Mouse (Mus musculus) embryonic facial prominence, embryonic 12.5 days (tissue): ENCODE results near the gene Slc4a11. TPM values are rescaled to one million over a fixed set of nuclear protein-coding genes. Genes with fewer than 3 reads are reported as not detected.
"Not testable (repeated sequence)": the region's sequence is repeated elsewhere in the genome, so short reads cannot be mapped to it uniquely, and the experiment has no call there.

Experiments
- ATAC-seq: fragments of 200-750 bp; cut with Nextera tagmentation; 2 replicates; pipeline ENCODE4 v1.8.0; 2017; ENCODE audit not compliant: insufficient number of reproducible peaks, insufficient read depth, low FRiP score, low TSS enrichment
- H3K27ac ChIP-seq: fragments of 300-500 bp; sonication (generic); 2 replicates; pipeline ENCODE4 v1.5.1; 2016; ENCODE audit warnings: mild to moderate bottlenecking
- H3K27me3 ChIP-seq: fragments of 300-500 bp; sonication (generic); 2 replicates; pipeline ENCODE4 v1.6.1; 2016; ENCODE audit warnings: mild to moderate bottlenecking, moderate library complexity
- H3K36me3 ChIP-seq: fragments of 300-500 bp; sonication (generic); 2 replicates; pipeline ENCODE4 v1.6.1; 2016; ENCODE audit warnings: mild to moderate bottlenecking
- H3K4me1 ChIP-seq: fragments of 300-500 bp; sonication (generic); 2 replicates; pipeline ENCODE4 v1.6.1; 2016
- H3K4me2 ChIP-seq: fragments of 300-500 bp; sonication (generic); replicated peaks from 2 replicates; pipeline ENCODE4 v1.6.1; 2016; ENCODE audit warnings: mild to moderate bottlenecking, moderate library complexity
- H3K4me3 ChIP-seq: fragments of 300-500 bp; sonication (generic); 2 replicates; pipeline ENCODE4 v1.5.1; 2016; ENCODE audit warnings: mild to moderate bottlenecking
- H3K9ac ChIP-seq: fragments of 300-500 bp; sonication (generic); 2 replicates; pipeline ENCODE4 v1.6.1; 2016; ENCODE audit warnings: mild to moderate bottlenecking, moderate library complexity
- H3K9me3 ChIP-seq: fragments of 300-500 bp; sonication (generic); 2 replicates; pipeline ENCODE4 v1.6.1; 2016; ENCODE audit warnings: mild to moderate bottlenecking, moderate library complexity
- WGBS: fragments of 180-500 bp; shearing (Covaris S2); methylation state at CpG from one replicate; pipeline ENCODE4 v1.1.7; 2016; 5-methylcytosine and 5-hydroxymethylcytosine counted together
- polyA plus RNA-seq: library from polyadenylated mRNA; unstranded; fragments of >200 nt; fragmentation: Nextera tagmentation; extraction: Ambion mirVana; gene quantifications from 2 replicates; pipeline ENCODE4 v1.2.1, GENCODE M21; 2016

Gene Slc4a11
- polyA plus RNA-seq, 1 experiment from 2014 or later = 2.0 TPM

DNA sequence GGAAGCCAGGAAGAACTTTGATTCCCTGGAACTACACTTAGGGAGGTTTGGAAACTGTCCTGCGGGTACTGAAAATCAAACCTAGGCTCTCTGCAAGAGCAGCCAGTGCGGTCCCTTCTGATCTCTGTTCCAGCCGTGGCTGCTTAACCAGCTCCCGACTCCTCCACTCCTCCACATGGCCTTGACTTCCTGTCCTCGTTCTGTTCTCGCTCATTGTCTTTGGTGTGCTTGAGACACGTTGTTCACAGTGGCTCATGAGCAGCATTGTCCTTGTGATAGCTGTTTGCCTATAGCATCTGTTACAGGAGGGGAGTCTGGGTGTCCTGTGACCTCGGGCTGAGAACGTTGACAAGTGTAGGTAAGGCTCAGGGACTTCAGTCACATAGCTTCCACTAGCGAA, 20.1 kb downstream of the Slc4a11 start:
- ATAC-seq = no peak
- Histone ChIP-seq H3K27me3 (no peaks in the 10 kb centered on the region), H3K36me3 (peaks cover 94% of the 10 kb centered on the region), H3K4me2 (no peak overlapping the region), H3K9ac (no peak overlapping the region), H3K27ac (no peak overlapping the region), H3K9me3 (no peaks in the 10 kb centered on the region), H3K4me3 (no peak overlapping the region), H3K4me1 (no peaks in the 10 kb centered on the region)
- 88% methylated on average over 10 of the region's 10 CpGs for WGBS

DNA sequence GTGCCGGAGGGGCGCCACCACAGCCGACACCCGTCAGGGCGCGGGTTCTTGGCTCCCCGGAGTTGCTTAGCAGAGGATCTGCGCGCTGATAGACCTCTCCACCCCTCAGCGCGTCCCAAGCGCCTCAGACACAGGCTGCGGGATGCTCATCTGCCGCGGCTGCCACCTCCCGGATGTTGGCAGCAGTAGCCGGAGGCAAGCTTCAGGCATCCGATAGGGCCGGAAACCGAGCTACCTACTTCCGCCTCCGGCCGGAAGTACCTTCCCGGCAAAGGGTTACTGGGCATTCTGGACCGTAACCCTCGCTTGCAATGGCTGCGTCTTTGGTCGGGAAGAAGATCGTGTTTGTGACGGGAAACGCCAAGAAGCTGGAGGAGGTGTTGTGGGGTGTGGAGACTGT, 29.8 kb downstream of the Slc4a11 start, which contains the start of gene Itpa:
Itpa (plus strand) TSS at position 52 of the 400 bp plus-strand sequence.
- Histone ChIP-seq H3K27ac (peak within 1 kb of the TSS; percentile 86), H3K4me3 (peak within 1 kb of the TSS; percentile 69), H3K9ac (peak within 1 kb of the TSS; percentile 78), H3K4me1 (peaks cover 23% of the 10 kb centered on the region), H3K27me3 (no peaks in the 10 kb centered on the region), H3K9me3 (no peaks in the 10 kb centered on the region), H3K4me2 (peak within 1 kb of the TSS; percentile 89), H3K36me3 (peaks cover 15% of the 10 kb centered on the region)
- ATAC-seq = peak; percentile 16; the same call in 1 of the 2 replicates
- WGBS = under 1% methylated on average over 31 of the region's 31 CpGs

DNA sequence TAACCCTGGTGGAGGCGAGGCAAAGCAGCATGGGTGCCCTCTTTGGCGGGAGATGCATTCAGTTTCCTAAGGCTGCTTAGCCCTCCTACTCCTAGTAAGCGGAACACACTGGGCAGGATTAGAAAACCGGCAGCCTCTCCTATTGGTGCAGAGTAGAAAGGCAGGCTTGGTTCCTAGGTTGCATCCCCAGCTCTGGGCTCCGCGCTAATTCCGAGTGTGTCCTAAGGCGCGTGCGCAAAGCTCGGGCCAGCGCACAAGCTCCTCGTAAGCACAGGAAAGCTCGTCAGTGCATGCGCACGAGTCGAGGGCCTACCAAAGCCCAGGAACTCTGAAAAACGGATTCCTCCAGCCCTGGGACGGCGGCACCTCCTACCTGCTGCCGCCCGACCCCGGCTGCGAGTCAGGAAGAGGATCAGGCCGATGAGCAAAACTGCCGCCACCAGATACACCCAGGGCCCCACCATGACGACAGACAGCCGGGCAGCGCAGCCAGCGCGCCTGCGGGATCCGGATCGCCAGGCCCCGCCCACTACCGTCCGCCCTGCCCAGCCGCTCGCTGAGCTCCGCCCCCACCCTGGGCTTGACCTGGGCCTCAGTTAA, 33.1 kb downstream of the Slc4a11 start, which contains the start of gene Ddrgk1:
Ddrgk1 (minus strand) TSS at position 558 of the 600 bp plus-strand sequence.
- Histone ChIP-seq H3K9ac (peak within 1 kb of the TSS; percentile 78), H3K27ac (peak within 1 kb of the TSS; percentile 98), H3K4me2 (peak within 1 kb of the TSS; percentile 77), H3K9me3 (no peaks in the 10 kb centered on the region), H3K4me3 (peak within 1 kb of the TSS; percentile 62), H3K36me3 (peaks cover 26% of the 10 kb centered on the region), H3K27me3 (no peaks in the 10 kb centered on the region), H3K4me1 (peaks cover 20% of the 10 kb centered on the region)
- ATAC-seq = peak; percentile 97
- under 1% methylated on average over 40 of the region's 40 CpGs for WGBS

DNA sequence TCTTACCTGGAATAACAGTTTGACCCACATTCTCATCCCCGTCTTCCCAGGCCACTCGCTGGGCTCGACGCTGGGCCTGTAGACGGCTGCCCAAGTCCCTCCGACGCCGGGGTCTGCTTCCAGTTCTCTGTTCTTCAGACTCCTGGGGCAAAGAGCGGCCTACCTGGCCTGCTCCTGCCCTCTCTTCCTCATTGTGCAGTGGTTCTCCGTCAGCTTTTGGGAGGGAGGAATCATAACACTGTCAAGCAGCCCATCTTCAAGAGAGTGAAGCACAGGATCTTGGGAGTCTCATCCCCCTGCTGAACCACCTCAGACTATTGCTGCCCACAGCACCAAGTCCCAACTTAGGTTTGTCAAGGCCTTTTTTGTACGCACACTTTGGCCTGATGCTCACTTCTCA, 34.0 kb downstream of the Slc4a11 start:
- H3K4me3 ChIP-seq = peak overlapping the region; percentile 62
- peaks cover 15% of the 10 kb centered on the region for H3K4me1 ChIP-seq
- peaks cover 34% of the 10 kb centered on the region for H3K36me3 ChIP-seq
- peak overlapping the region; percentile 78 for H3K9ac ChIP-seq
- no peak overlapping the region for H3K27ac ChIP-seq
- ATAC-seq = no peak
- H3K9me3 ChIP-seq = no peaks in the 10 kb centered on the region
- H3K27me3 ChIP-seq = no peaks in the 10 kb centered on the region
- H3K4me2 ChIP-seq = peak overlapping the region; percentile 77
- WGBS = 91% methylated on average over 11 of the region's 11 CpGs

DNA sequence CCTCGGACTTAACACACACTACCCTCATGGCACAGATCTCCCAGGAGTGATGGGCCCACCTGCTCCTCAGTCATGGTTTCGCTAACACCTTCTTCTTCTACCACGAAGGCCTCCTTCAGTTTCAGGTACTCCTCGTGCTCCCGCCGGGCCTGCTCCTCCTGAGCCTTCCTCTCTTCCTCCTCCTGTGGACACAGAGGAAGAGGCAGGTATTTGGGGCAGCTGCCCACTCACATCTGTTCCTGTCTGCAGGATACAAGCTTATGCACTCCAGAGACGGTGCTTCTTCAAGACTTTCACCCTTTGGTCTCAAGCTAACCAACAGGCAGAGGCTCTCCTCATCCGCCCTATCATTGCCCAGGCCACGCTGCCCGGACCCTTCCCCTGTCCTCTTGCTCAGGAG, 38.8 kb downstream of the Slc4a11 start:
- ATAC-seq = no peak
- H3K27ac ChIP-seq = no peak overlapping the region
- H3K9me3 ChIP-seq = no peaks in the 10 kb centered on the region
- H3K4me1 ChIP-seq = peaks cover 5% of the 10 kb centered on the region
- H3K4me2 ChIP-seq = no peak overlapping the region
- no peak overlapping the region for H3K9ac ChIP-seq
- H3K36me3 ChIP-seq = peaks cover 76% of the 10 kb centered on the region
- no peak overlapping the region for H3K4me3 ChIP-seq
- 95% methylated on average over 10 of the region's 10 CpGs for WGBS
- H3K27me3 ChIP-seq = no peaks in the 10 kb centered on the region

DNA sequence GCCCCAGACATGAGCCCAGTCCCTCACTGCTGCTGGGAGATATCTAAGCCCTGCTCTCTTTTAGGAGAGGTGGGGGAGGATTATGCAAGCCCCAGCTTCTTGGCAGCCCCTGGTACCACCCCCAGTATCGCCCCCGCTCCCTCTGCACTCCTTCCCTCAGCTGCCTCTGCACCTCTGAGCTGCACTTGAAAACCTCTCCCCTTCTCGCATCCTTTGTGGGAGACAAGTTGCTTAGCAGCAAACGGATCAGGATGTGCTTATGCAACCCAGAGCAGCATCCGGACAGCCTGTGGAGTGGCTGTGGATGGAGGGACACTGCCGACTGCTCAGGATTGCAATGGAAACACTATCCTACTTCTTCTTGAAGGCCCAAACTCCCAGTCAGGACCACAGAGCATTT, 39.8 kb downstream of the Slc4a11 start:
- no peak for ATAC-seq
- WGBS = 78% methylated on average over 6 of the region's 6 CpGs

DNA sequence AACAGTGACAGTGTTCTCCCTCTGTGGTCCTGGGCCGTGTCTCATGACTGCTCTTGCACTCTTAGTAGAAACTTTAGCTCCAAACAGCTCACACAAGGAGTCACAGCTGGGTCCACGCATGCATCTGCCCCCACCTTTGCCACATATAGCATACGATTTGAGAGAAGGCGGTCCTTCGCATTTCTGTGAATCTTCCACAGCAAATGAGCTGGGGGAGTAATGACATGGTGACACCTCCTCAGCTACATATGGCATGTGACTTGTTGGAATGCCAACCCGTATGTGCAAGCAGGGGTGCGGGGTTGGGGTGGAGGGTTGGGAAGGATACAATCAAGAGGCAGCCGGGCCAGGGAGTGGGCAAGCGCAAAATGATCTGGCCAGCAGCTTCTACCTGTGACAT, 40.8 kb downstream of the Slc4a11 start:
- H3K36me3 ChIP-seq = peaks cover 76% of the 10 kb centered on the region
- ATAC-seq = no peak
- no peak overlapping the region for H3K4me2 ChIP-seq
- no peaks in the 10 kb centered on the region for H3K9me3 ChIP-seq
- no peak overlapping the region for H3K9ac ChIP-seq
- no peaks in the 10 kb centered on the region for H3K4me1 ChIP-seq
- H3K27ac ChIP-seq = no peak overlapping the region
- no peaks in the 10 kb centered on the region for H3K27me3 ChIP-seq
- 93% methylated on average over 9 of the region's 9 CpGs for WGBS
- no peak overlapping the region for H3K4me3 ChIP-seq

More for the DNA sequence above, 39.8 kb downstream of the Slc4a11 start:
- no peaks in the 10 kb centered on the region for H3K27me3 ChIP-seq
- no peak overlapping the region for H3K4me2 ChIP-seq
- H3K4me1 ChIP-seq = no peaks in the 10 kb centered on the region
- no peak overlapping the region for H3K4me3 ChIP-seq
- no peak overlapping the region for H3K27ac ChIP-seq
- H3K9ac ChIP-seq = no peak overlapping the region
- peaks cover 85% of the 10 kb centered on the region for H3K36me3 ChIP-seq
- no peaks in the 10 kb centered on the region for H3K9me3 ChIP-seq

DNA sequence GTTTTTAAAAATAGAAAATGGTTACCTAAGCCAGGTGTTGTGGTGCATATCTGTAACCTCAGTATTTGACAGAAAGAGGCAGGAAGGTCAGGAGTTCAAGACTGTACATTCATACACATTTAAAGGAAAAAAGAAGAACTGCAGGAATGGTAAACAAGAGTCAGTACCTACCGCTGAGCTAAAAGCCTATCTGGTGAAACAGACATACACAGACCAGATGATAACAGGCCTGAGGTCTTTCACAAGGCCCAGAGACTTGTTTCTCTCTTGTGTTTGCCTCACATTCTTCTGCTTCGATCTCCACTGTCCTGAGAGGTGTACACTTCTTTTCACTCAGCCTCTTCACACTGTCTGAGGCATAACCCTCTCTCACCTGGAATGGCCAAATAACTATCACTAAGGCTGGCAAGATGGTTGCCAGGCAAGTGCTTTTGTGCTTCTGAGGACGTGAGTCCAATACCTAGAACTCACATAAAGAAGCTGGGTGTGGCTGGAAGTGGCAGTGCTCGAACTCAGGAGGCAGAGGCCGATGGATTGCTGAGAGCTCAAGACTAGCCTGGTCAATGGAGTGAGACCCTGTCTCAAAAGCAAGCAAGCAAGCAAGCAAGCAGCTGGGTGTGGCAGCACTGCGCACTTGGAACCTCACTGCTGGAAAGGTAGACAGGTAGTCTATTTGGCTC, 41.5 kb downstream of the Slc4a11 start:
- no peak for ATAC-seq
- H3K27ac ChIP-seq = no peak overlapping the region
- H3K9me3 ChIP-seq = no peaks in the 10 kb centered on the region

DNA sequence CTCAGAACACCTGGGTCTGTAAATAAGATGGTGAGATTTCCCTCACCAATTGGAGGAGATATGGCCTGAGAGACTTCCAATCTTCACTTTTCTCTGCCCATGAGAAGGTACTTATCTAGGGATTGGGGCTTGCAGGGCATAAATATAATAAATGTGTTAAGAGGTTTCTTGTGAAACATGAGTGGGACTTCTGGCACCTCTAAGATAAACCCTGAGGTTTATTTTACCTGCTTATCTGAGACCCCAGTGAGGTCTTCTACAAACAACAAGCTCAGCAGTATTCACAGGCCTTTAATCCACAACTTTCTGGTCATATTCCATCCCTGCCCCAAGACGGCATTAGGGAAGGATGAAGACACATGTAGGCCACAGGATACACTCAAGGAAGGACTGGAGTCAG, 43.6 kb downstream of the Slc4a11 start:
- H3K9me3 ChIP-seq = no peaks in the 10 kb centered on the region
- no peak overlapping the region for H3K9ac ChIP-seq
- H3K27ac ChIP-seq = no peak overlapping the region
- H3K4me2 ChIP-seq = no peak overlapping the region
- ATAC-seq = no peak
- no peaks in the 10 kb centered on the region for H3K4me1 ChIP-seq
- H3K4me3 ChIP-seq = no peak overlapping the region
- H3K27me3 ChIP-seq = no peaks in the 10 kb centered on the region
- H3K36me3 ChIP-seq = peaks cover 63% of the 10 kb centered on the region
- 78% methylated on average over 1 of the region's 1 CpGs for WGBS

More for the DNA sequence above, 41.5 kb downstream of the Slc4a11 start:
- no peak overlapping the region for H3K4me2 ChIP-seq
- no peaks in the 10 kb centered on the region for H3K4me1 ChIP-seq
- no peak overlapping the region for H3K4me3 ChIP-seq
- H3K36me3 ChIP-seq = peaks cover 71% of the 10 kb centered on the region
- no peaks in the 10 kb centered on the region for H3K27me3 ChIP-seq
- WGBS = 91% methylated on average over 6 of the region's 6 CpGs
- H3K9ac ChIP-seq = no peak overlapping the region

DNA sequence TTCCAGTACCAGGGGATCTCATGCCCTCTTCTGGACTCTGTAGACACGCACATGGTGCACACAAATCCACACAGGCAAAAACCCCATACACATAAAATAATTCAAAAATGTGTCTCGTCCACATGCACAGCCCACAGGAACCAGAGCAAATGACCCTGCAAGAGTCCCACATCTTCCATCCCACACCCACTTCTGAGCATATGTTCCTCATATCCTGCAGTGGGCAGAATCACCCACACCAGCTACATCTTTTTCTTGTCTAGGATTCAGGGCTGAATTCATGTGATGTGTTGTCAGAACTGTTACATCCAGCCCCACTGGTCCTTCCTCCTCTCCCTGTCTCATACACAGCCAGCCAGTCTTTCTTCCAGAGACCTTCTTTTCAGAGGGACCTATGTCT, 44.0 kb downstream of the Slc4a11 start:
- 94% methylated on average over 2 of the region's 2 CpGs for WGBS
- Histone ChIP-seq H3K4me2 (no peak overlapping the region), H3K9ac (no peak overlapping the region), H3K4me3 (no peak overlapping the region), H3K36me3 (peaks cover 59% of the 10 kb centered on the region), H3K27ac (no peak overlapping the region), H3K27me3 (no peaks in the 10 kb centered on the region), H3K9me3 (no peaks in the 10 kb centered on the region), H3K4me1 (no peaks in the 10 kb centered on the region)
- no peak for ATAC-seq

DNA sequence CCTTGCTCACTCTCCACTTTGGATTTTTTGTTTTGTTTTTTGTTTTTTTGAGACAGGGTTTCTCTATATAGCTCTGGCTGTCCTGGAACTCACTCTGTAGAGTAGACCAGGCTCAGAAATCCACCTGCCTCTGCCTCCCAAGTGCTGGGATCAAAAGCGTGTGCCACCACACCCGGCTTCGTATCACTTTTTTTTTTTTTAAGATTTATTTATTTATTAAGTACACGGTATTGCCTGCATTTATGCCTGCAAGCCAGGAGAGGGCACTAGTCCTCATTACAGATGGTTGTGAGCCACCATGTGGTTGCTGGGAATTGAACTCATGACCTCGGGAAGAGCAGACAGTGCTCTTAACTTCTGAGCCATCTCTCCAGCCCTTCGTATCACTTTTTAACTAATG, 48.3 kb downstream of the Slc4a11 start:
- H3K4me2 ChIP-seq, H3K4me1 ChIP-seq, ATAC-seq, H3K27me3 ChIP-seq, H3K4me3 ChIP-seq, H3K27ac ChIP-seq, H3K9me3 ChIP-seq, H3K9ac ChIP-seq: not testable (repeated sequence)
- H3K36me3 ChIP-seq = peaks cover 20% of the 10 kb centered on the region
- WGBS = 80% methylated on average over 6 of the region's 6 CpGs

DNA sequence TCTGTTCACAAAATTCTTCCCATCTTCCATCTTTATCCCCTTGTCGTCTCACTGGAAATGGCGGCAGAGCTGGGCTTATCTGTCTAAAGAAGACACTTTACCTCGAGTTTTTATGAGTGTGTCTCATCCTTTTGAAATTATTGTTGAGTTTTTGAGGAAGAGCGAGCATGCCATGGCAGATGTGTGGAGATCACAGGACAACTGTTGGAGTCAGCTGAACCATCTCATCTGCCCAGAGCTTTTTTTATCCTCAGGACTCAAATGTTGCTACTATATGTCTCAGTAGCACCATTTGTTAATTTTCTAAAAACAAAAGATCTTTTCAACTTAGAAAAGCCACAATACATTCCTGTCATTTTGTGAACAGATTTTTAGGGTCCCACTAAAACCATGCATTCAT, 52.1 kb downstream of the Slc4a11 start:
- H3K9ac ChIP-seq = no peak overlapping the region
- peaks cover under 1% of the 10 kb centered on the region; the same call in 1 of the 2 replicates for H3K36me3 ChIP-seq
- no peaks in the 10 kb centered on the region; the same call in 1 of the 2 replicates for H3K27me3 ChIP-seq
- no peak for ATAC-seq
- H3K4me3 ChIP-seq = no peak overlapping the region
- 84% methylated on average over 4 of the region's 4 CpGs for WGBS
- H3K27ac ChIP-seq = no peak overlapping the region
- H3K4me2 ChIP-seq = no peak overlapping the region
- H3K9me3 ChIP-seq = no peaks in the 10 kb centered on the region
- H3K4me1 ChIP-seq = peaks cover 10% of the 10 kb centered on the region
